Mouse (Mus musculus) forebrain, embryonic 15.5 days (tissue): ENCODE results near the gene Dmac2. TPM values are rescaled to one million over a fixed set of nuclear protein-coding genes. Genes with fewer than 3 reads are reported as not detected.

Source experiments
- ATAC-seq: fragments of 200-750 bp; cut with Nextera tagmentation; replicated peaks from 2 replicates; pipeline ENCODE4 v1.8.0; 2017; ENCODE audit warnings: mild to moderate bottlenecking, moderate TSS enrichment, moderate library complexity
- H3K27ac ChIP-seq: fragments of 300-500 bp; sonication (generic); replicated peaks from 2 replicates; pipeline ENCODE4 v1.5.1; 2015; ENCODE audit warnings: mild to moderate bottlenecking, inconsistent platforms
- H3K27me3 ChIP-seq: fragments of 300-500 bp; sonication (generic); 2 replicates; pipeline ENCODE4 v1.6.1; 2015; ENCODE audit warnings: inconsistent platforms
- H3K36me3 ChIP-seq: fragments of 300-500 bp; sonication (generic); 2 replicates; pipeline ENCODE4 v1.6.1; 2015; ENCODE audit warnings: mild to moderate bottlenecking, inconsistent platforms
- H3K4me1 ChIP-seq: fragments of 300-500 bp; sonication (generic); 2 replicates; pipeline ENCODE4 v1.6.1; 2015; ENCODE audit warnings: inconsistent platforms
- H3K4me2 ChIP-seq: fragments of 300-500 bp; sonication (generic); replicated peaks from 2 replicates; pipeline ENCODE4 v1.6.1; 2015; ENCODE audit warnings: mild to moderate bottlenecking, inconsistent platforms
- H3K4me3 ChIP-seq: fragments of 300-500 bp; sonication (generic); 2 replicates; pipeline ENCODE4 v1.5.1; 2015; ENCODE audit warnings: mild to moderate bottlenecking, inconsistent platforms
- H3K9ac ChIP-seq: fragments of 300-500 bp; sonication (generic); replicated peaks from 2 replicates; pipeline ENCODE4 v1.6.1; 2015; ENCODE audit warnings: mild to moderate bottlenecking, inconsistent platforms
- H3K9me3 ChIP-seq: fragments of 300-500 bp; sonication (generic); 2 replicates; pipeline ENCODE4 v1.6.1; 2016; ENCODE audit warnings: inconsistent platforms
- WGBS: fragments of 180-500 bp; shearing (Covaris S2); methylation state at CpG from one replicate; pipeline ENCODE4 v1.1.7; 2015; ENCODE audit warnings: mixed read lengths; 5-methylcytosine and 5-hydroxymethylcytosine counted together
- polyA plus RNA-seq: library from polyadenylated mRNA; unstranded; fragments of >200 nt; fragmentation: Nextera tagmentation; extraction: Ambion mirVana; gene quantifications from 2 replicates; pipeline ENCODE4 v1.2.1, GENCODE M21; 2015

Gene Dmac2
- polyA plus RNA-seq, 1 experiment from 2014 or later = 36.3 TPM

- Histone ChIP-seq H3K27ac (no peak overlapping the region), H3K4me1 (no peaks in the 10 kb centered on the region), H3K4me2 (no peak overlapping the region), H3K4me3 (no peak overlapping the region), H3K9ac (no peak overlapping the region), H3K27me3 (no peaks in the 10 kb centered on the region), H3K36me3 (peaks cover 26% of the 10 kb centered on the region), H3K9me3 (no peaks in the 10 kb centered on the region)
- 95% methylated on average over 8 of the region's 8 CpGs for WGBS
- ATAC-seq = no peak
These were observed 47.2 kb downstream of the Dmac2 start for GRCm38 (mm10) chr7:25666381-25666780.

DNA sequence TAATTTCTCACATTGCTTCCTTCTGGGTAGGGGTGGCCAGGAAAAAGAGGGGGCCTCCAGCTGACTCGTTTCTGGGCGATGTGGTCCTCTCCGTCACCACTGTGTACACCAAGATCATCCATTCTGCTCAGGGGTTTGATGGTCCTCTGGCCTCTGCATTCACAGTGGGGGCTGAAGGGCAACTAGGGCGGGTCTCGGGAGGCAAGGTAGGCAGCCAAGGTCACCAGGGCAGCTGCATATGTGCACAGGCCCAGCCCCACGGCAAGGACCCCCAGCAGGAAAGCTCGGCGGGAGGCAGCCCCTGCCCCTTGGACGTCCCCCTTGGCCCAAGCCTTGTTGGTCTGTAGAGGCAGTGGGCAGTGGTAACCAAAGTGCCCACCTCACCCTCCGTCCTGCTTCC is 49.9 kb downstream of the Dmac2 start:
- Histone ChIP-seq H3K4me1 (no peaks in the 10 kb centered on the region), H3K4me2 (no peak overlapping the region), H3K9ac (no peak overlapping the region), H3K36me3 (peaks cover 23% of the 10 kb centered on the region), H3K4me3 (no peak overlapping the region), H3K27me3 (peaks cover 14% of the 10 kb centered on the region), H3K9me3 (no peaks in the 10 kb centered on the region), H3K27ac (no peak overlapping the region)
- ATAC-seq = no peak
- WGBS = 90% methylated on average over 10 of the region's 10 CpGs

DNA sequence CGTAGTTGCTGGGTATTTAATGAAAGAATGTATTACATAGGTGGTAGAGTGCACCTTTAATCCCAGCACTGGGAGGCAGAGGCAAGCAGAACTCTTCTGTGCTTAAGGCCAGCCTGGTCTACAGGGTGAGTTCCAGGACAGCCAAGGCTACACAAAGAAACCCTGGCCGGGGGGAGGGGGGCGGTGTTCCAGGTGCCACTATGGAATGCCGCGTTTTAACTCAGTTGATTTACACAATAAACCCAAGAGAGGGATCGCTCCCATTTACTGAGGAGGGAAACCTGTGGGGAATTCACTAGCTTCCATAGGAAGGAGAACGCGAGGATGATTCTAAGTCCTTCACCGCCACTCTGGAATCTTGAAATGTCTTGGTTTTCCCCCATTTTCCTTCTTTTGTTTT is 50.4 kb downstream of the Dmac2 start:
- no peak overlapping the region for H3K27ac ChIP-seq
- peaks cover 3% of the 10 kb centered on the region for H3K4me1 ChIP-seq
- H3K27me3 ChIP-seq = peaks cover 19% of the 10 kb centered on the region
- no peaks in the 10 kb centered on the region for H3K9me3 ChIP-seq
- ATAC-seq = no peak
- H3K36me3 ChIP-seq = peaks cover 18% of the 10 kb centered on the region
- H3K4me3 ChIP-seq = no peak overlapping the region
- no peak overlapping the region for H3K4me2 ChIP-seq
- 85% methylated on average over 9 of the region's 9 CpGs for WGBS
- no peak overlapping the region for H3K9ac ChIP-seq

- 94% methylated on average over 4 of the region's 4 CpGs for WGBS
- peaks cover 14% of the 10 kb centered on the region; the same call in 1 of the 2 replicates for H3K36me3 ChIP-seq
- no peak overlapping the region for H3K9ac ChIP-seq
- no peak overlapping the region for H3K27ac ChIP-seq
- peaks cover 8% of the 10 kb centered on the region for H3K4me1 ChIP-seq
- peaks cover 23% of the 10 kb centered on the region for H3K27me3 ChIP-seq
- H3K9me3 ChIP-seq = no peaks in the 10 kb centered on the region
- H3K4me2 ChIP-seq = no peak overlapping the region
- no peak for ATAC-seq
- H3K4me3 ChIP-seq = no peak overlapping the region
These were observed 50.9 kb downstream of the Dmac2 start for GRCm38 (mm10) chr7:25670096-25670495.

DNA sequence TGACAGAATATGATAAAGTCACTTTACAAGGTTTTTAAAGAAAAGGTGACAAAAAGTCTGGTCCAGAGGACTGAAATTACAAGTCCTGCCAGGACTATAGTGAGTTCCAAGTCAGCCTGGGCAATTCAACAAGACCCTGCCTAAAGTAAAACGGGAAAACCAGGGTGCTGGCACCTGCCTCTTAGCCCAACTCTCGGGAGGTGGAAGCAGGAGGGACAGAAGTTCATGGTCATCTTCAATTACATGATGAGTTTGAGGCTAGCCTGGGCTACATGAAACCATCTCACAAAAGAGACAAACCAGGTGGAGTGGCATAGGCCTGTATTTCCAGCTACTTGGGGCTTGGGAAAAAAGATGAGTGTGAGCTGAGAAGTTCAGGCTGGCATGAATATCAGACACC is 52.5 kb downstream of the Dmac2 start:
- Histone ChIP-seq H3K4me1 (peaks cover 23% of the 10 kb centered on the region), H3K27me3 (peaks cover 23% of the 10 kb centered on the region), H3K9me3 (no peaks in the 10 kb centered on the region), H3K9ac (no peak overlapping the region), H3K36me3 (peaks cover 4% of the 10 kb centered on the region; the same call in 1 of the 2 replicates), H3K4me3 (no peak overlapping the region), H3K4me2 (no peak overlapping the region), H3K27ac (no peak overlapping the region)
- ATAC-seq = no peak
- 69% methylated on average over 2 of the region's 2 CpGs for WGBS

DNA sequence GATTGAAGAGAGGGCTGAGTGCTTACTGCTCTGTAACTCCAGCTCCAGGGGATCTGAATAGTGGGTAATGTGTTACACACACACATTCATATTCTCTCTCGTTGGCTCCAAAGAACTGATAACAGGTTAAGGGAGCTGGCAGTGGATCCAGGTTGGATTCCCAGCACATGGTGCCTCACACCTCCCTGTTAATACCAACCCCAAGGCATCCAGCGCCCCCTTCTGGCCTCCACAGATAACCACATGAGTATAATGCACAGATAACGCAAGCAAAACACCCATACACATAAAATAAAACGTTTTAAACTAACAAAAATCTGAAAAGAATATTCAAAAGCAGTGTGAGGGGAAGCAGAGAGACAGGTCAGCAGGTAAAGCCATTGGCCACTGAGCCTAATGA is 53.2 kb downstream of the Dmac2 start:
- Histone ChIP-seq H3K9me3 (no peaks in the 10 kb centered on the region), H3K4me2 (no peak overlapping the region), H3K4me1 (peaks cover 27% of the 10 kb centered on the region), H3K9ac (no peak overlapping the region), H3K27ac (no peak overlapping the region), H3K4me3 (no peak overlapping the region), H3K36me3 (peaks cover 4% of the 10 kb centered on the region; the same call in 1 of the 2 replicates), H3K27me3 (peaks cover 23% of the 10 kb centered on the region)
- 54% methylated on average over 4 of the region's 4 CpGs for WGBS
- no peak for ATAC-seq

- peak overlapping the region; percentile 55 for H3K4me2 ChIP-seq
- peaks cover 23% of the 10 kb centered on the region for H3K27me3 ChIP-seq
- 33% methylated on average over 9 of the region's 9 CpGs for WGBS
- peak overlapping the region; percentile 41 for H3K4me3 ChIP-seq
- H3K27ac ChIP-seq = no peak overlapping the region
- no peaks in the 10 kb centered on the region for H3K36me3 ChIP-seq
- no peaks in the 10 kb centered on the region for H3K9me3 ChIP-seq
- ATAC-seq = no peak
- H3K4me1 ChIP-seq = peaks cover 27% of the 10 kb centered on the region
- peak overlapping the region; percentile 45 for H3K9ac ChIP-seq
These were observed 55.1 kb downstream of the Dmac2 start for GRCm38 (mm10) chr7:25674297-25674696.

GRCm38 (mm10) chr7:25674719-25675300 is 55.6 kb downstream of the Dmac2 start, which contains the start of gene Tmem91:
Tmem91 (minus strand) TSS chr7:25675166.
- WGBS = 3% methylated on average over 29 of the region's 29 CpGs
- Histone ChIP-seq H3K4me2 (peak within 1 kb of the TSS; percentile 55), H3K27me3 (peaks cover 23% of the 10 kb centered on the region), H3K4me3 (peak within 1 kb of the TSS; percentile 41), H3K9ac (peak within 1 kb of the TSS; percentile 45), H3K36me3 (no peaks in the 10 kb centered on the region), H3K27ac (peak within 1 kb of the TSS; percentile 90; the same call in 1 of the 2 replicates), H3K9me3 (no peaks in the 10 kb centered on the region), H3K4me1 (peaks cover 27% of the 10 kb centered on the region)
- peak; percentile 34; the same call in 1 of the 2 replicates for ATAC-seq

Other genes starting within 250 kb of the Dmac2 start
- gene Cnfn, start 249.7 kb upstream of the Dmac2 start, polyA plus RNA-seq = not detected in 2 replicates
- gene Lipe, start 220.7 kb upstream of the Dmac2 start, polyA plus RNA-seq = 15.4 and 16.1 TPM in 2 replicates
- 0.39 and 0.60 TPM in 2 replicates for gene Cxcl17, start 206.5 kb upstream of the Dmac2 start, polyA plus RNA-seq
- 0.55 and 0.92 TPM in 2 replicates for gene Ceacam1, start 141.8 kb upstream of the Dmac2 start, polyA plus RNA-seq
- gene Ceacam2, start 79.6 kb upstream of the Dmac2 start, polyA plus RNA-seq = 0.10 and 0.23 TPM in 2 replicates
- gene Erich4, start 3.5 kb upstream of the Dmac2 start, polyA plus RNA-seq = not detected in 2 replicates
- gene B3gnt8, start 7.2 kb downstream of the Dmac2 start, polyA plus RNA-seq = 0.38 and 0.50 TPM in 2 replicates
- gene Bckdha, start 39.6 kb downstream of the Dmac2 start, polyA plus RNA-seq = 57.8 and 62.1 TPM in 2 replicates
- gene Exosc5, start 39.8 kb downstream of the Dmac2 start, polyA plus RNA-seq = 50.5 and 51.8 TPM in 2 replicates
- 14.4 and 17.0 TPM in 2 replicates for gene Tmem91, start 55.8 kb downstream of the Dmac2 start, polyA plus RNA-seq
- gene B9d2, start 61.4 kb downstream of the Dmac2 start, polyA plus RNA-seq = 39.2 and 39.4 TPM in 2 replicates
- gene Tgfb1, start 67.6 kb downstream of the Dmac2 start, polyA plus RNA-seq = 0.62 and 0.74 TPM in 2 replicates
- 29.3 and 32.4 TPM in 2 replicates for gene Ccdc97, start 99.7 kb downstream of the Dmac2 start, polyA plus RNA-seq
- gene Hnrnpul1, start 135.3 kb downstream of the Dmac2 start, polyA plus RNA-seq = 51.8 and 53.5 TPM in 2 replicates
- gene Axl, start 169.3 kb downstream of the Dmac2 start, polyA plus RNA-seq = 16.5 and 17.7 TPM in 2 replicates
- 0.61 and 1.1 TPM in 2 replicates for gene Cyp2s1, start 197.5 kb downstream of the Dmac2 start, polyA plus RNA-seq